Mouse (Mus musculus): ENCODE results near the gene Cd274.
"Not testable (repeated sequence)": the region's sequence is repeated elsewhere in the genome, so short reads cannot be mapped to it uniquely, and the experiment has no call there.

The Cd274 gene

DNA sequence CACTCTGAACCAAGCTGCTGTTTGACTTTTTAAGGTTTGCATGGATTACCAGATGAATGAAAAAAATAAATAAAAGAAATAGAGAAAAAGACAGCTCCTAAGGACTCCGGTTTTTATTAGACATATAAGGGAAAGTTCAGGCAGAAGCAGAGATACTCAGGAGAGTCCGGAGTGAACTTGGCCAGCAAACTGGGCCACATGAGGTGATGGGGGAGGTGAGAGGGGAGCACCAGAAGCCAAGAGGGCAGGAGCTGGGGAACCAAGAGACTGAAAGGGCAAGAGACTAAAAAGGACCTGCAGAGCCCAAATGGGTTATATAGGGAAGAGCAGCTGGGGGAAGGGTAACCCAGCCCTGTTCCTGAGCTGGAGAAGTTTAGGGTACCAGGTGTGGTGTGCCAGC, 27.5 kb downstream of the Cd274 start:
- no peak for DNase-seq (ENCODE audit: low spot score)

DNA sequence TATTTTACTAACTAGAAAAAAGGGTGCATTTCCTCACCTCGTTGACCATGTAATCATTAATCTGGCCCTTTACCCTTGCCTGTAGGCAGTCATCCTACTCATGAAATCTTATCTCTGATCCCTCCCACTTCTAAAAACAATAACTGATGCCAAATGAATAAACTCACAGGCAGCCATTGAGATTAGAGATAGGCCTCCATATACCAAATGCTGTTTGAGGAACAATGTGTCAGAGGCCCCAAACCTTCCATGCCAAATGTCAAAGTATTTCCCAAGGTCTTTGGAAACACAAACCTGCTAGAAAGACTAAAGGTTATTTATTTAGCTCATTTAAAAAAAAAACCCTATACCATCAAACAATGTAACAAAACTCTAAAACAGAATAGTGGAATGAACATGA, 29.1 kb downstream of the Cd274 start:
- DNase-seq (ENCODE audit: low spot score), result no peak

DNA sequence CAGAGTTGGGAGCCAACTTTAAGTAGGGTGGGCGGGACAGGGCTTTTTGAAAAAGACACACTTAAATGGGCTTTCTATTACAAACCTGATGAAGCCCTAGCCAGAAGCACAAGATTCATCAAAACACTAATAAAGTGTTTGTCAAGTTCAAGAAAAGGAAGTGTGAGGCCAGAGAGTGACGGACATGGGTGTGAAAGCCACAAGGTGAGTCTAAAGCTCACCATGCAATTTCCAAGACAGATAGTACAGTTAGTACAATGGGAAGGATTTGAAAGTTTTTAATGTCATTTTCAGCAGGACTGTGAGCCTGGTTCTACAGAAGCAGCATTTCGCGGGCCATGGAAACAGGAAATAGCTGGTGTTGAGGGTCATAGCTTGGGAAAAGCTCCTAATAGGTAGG, 32.5 kb downstream of the Cd274 start:
- no peak for DNase-seq (ENCODE audit: low spot score)

DNA sequence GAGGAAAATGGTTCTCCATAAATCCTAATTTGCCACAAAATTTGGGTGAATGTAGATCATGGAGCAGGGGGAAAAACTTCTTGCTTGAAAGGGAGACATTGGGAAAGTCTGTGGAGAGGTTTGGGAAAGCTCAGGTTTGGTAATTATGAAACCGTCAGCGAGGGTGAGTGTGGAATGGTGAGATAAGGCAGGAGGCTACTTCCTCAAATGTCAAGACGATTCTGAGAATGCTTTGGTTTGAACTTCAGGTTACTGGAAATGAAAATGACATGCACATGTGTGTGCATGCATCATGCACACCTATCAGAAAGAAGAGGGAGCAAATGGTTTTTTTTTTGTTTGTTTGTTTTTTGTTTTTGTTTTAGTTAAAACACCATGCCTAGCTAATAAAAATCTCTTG, 33.2 kb downstream of the Cd274 start:
- no peak for DNase-seq (ENCODE audit: low spot score)

DNA sequence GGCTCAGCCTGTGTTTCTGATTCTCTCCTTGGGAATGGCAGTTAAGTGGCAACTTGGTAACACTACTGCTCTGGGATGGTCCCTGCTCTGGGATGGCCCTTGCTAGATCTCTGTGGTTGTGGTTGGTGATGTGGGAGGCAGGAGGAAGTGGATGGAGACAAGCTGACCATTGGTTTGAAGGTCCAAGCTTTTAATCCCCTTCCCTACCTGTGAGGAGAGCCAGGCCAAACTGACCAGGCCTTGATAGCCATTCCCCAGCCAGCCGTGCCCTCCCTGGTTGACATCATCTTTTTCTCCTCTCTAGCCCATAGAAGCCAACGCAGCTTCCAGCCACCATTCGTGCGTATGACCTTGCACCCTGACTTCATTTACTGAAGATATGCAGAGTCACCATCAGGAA, 35.4 kb downstream of the Cd274 start:
- no peak for DNase-seq (ENCODE audit: low spot score)

DNA sequence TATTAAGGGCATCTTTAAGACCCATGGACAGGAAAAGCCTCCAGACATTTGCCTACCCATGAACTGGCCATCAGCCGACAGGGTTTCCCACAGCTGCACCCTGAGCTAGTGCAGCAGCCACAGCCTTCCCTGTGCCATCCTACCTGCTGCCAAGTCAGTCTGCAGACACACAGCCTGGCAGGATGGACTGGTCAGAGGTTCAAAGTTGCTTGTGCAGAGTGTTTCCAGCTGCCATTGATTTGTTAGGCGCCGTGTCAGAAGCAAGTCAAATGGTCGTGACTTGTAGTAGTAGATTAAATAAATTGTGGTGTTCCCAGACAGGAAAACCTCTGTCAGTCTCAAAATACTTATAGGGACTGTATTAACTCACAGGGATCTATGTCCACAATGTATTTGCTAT, 36.0 kb downstream of the Cd274 start:
- DNase-seq (ENCODE audit: low spot score), result no peak

DNA sequence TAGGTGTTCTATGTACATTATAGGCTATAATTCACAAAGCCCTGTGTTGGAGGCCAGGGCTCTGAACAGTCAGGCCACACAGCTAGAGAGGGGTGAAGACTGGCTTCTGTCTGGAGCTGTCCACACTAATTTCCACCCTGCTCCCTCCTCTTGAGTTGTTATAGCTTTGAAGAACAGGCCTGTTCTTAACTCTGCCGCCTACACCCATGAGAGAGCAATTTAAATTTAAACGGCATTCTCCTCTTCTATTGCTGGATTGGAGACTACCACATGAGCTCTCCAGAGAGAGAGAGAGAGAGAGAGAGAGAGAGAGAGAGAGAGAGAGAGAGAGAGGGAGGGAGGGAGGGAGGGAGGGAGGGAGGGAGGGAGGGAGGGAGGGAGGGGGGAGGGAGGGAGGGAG, 38.1 kb downstream of the Cd274 start:
- DNase-seq (ENCODE audit: low spot score), result no peak

DNA sequence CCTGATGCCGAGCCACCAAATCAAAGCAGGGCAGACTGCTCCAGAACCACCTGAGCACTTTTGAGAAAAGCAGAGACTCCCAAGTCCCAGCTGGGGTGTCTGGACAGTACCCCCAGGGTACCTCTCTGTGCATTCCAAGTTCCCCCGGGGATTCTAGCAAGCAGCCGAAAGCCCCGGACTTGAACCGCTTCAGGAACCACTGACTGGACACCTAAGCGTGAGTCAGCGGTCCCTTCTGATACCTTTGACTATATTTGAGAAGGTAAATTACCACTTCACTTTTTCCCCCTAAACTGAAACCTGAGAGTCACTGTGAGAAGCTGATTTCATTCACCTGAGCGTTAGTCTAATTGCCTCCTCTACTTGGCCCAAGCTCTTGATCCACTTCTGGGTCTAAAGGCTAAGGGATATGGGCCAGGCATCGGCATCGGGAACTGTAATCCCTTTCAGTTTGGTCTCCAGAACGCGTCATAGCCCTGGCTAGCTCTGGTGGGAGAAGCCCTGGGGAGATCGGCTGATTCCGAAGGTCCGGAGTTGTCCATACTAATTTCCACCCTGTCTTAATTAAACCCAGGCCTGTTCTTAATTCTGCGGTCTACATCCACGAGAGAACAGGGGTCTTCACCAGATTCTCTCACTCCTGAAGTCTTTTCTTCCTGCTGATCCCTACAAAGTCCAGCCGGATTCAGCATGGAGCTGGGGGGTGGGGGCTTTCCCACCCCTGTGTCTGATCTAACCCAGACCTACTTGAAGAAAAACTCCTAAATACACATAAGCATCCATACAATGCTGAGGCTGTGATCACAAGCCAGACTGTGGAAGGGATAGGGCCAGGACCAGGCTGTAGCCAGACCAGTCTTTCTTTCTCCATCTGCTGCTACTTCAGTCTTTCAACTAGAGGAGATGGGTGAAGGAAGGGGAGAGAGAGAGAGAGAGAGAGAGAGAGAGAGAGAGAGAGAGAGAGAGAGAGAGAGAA, 39.1 kb downstream of the Cd274 start:
- no peak for DNase-seq (ENCODE audit: low spot score)

DNA sequence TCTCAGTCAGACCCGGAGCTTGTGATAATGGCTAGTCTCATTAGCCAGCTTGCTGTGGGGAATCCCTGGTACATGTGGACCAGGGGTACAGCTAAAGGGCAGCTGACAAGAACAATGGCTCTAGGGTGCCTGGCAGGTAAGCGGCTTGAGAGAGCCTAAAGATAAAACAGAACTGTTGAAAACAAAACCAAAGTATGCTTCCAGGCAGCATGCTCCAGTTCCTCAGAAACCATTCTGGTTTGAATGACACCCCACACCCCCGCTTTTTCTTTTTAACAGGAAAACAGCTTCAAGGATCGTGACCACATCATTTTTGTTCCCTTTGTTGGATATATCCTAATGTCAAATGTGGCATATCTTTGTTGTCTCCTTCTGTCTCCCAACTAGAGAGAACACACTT, 43.4 kb downstream of the Cd274 start, which contains the start of gene Pdcd1lg2:
Gene Pdcd1lg2 (plus strand): TSS at position 301 of the 400 bp plus-strand sequence.
- DNase-seq (ENCODE audit: low spot score), result no peak

DNA sequence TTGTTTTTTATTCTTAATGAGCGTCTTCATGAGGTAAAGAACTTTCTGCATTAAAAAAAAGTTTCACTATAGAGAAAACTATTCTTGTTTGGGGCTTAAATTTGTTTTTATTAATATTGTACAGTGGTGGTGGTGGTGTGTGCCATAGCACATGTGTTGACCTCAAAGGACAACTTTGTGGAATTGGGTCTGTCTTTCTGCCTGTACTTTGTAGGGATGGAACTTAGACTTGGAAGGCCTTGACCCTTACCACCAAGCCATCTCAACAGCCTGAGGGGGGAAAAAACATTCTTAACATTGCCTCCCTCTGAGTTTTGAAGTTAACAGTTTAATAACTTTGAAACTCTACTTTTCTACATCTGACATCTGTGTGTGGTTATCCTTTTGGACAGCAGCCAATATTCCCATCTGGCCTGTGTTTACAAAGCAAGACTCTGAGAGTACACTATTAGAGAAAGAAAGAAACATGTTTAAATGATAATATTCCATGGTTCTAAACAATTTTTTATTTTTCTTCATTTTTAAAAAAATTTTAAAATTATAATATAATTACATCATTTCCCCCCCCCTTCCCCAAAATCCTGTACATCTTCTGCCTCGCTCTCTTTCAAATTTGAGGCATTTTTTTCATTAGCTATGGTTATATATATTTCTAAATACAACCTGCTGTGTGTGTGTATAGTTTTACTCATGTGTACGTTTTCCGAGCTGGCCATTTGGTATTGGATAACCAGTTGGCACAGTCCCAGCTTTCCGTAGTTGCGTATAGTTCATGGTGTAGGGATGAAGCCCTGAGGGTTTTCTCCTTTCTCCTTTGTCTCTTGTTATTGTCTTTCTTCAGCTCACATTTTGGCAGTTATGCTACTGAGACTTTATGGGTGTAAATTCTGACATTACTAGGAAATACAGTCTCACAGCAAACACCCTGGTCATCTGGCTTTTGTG, 45.5 kb downstream of the Cd274 start:
- no peak for DNase-seq (ENCODE audit: low spot score)

DNA sequence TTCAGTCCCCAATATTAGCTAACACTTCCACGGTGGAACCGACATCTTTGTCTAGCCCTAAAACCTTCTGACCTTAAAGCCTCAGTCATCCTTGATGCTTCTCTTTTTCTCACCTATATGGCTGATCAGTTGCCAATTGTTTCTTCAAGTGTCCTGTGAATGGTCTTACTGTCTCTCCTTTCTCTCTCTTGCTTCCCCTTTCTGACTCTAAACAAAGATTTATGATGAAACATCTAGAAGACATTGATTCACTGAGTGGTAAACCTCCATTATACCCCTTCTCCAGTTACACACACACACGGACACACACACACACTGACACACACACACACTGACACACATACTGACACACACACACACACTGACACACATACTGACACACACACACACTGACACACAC, 47.3 kb downstream of the Cd274 start:
- no peak for DNase-seq (ENCODE audit: low spot score)

DNA sequence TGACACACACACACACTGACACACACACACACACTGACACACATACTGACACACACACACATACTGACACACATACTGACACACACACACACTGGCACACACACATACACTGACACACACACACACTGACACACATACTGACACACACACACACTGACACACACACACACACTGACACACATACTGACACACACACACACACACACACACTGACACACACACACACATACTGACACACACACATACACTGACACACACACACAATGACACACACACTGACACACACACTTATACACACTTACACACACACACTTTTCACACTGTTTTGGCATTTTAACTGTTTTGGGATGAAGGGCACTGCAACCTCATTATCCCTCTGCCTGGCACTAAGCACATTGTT, 47.7 kb downstream of the Cd274 start:
- DNase-seq (ENCODE audit: low spot score), result not testable (repeated sequence)

DNA sequence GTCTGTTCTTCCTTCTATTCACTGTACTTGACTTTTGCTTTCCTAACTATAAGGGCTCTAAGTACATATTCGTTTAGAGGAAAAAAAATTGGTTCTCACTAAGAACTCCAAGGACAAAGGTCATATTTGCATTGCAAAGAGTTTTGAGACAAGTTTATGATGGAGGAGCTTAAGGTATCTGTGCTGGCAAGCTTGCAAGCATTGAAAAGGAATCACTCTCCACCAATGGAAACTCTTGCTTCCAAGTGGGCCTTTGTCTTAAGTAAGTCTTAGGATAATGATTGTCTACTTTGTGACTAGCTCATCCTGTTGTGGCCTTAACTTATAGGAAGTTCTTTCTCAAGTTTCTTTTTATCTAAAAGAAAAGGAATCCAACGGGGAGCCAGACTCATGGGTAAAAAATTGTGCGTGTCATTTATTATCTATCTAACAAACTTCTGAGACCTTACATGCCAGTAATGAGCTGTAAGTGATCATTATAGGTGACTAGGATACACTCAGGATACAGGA, 49.2 kb downstream of the Cd274 start:
- no peak for DNase-seq (ENCODE audit: low spot score)

DNA sequence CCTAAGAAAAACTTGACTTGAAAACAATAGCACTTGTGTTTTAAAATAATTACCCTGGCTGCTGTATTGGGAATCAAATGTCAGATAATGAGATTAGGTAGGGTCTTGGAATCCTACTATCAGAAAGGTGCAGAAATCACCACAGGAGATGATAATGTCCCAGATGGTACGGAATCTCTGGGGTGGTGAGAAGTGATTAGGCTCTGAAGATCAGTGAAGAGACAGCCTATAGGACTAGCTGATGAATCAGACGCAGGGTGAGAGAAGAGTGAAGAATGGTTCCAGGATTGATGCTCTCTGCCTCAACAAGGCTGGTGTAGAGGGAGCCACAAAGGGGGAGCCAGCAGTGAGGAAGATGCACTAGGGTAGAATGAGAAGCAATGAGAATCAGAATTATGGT, 49.9 kb downstream of the Cd274 start:
- DNase-seq (ENCODE audit: low spot score), result no peak

DNA sequence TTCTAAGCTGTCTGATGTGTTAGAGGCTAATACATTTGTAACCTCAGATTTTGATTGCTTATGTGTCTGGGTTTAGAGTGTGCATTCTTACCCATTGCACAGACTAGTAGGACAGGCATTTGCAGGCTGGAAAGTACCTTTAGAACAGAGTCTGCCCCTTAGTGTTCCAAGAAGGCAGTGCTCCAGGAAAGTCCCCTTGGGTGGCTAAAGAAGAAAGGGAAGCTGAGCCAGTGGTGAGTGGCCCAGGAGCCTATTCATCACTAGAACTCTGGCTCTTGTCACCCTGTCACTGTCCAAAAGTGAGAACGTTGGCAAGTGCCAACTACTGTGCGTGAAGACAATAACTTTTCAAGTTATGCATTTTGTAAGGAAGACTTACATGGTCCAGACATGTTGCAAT, 50.6 kb downstream of the Cd274 start:
- no peak for DNase-seq (ENCODE audit: low spot score)

DNA sequence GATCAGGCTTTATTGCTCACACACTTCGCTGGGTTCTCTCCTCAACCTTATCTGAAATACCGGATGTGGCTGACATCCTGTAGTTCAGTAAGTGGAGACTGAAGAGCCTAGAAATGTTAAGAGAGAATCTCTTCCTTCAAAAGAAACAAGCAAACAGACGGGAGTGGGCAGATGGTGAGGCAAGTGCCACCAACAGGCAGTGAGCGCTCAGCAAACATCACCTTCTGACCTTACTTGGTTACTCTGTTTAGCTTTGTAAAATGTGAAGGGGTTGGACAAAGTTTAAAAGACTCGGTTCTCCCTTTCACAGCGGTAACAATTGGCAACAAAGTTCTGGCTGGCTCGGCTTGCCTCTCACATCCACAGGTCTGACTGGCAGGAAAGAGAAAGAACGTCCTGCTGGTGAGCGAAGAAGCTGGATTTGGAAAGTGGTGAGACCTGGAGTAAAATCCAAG, 51.4 kb downstream of the Cd274 start:
- no peak for DNase-seq (ENCODE audit: low spot score)

DNA sequence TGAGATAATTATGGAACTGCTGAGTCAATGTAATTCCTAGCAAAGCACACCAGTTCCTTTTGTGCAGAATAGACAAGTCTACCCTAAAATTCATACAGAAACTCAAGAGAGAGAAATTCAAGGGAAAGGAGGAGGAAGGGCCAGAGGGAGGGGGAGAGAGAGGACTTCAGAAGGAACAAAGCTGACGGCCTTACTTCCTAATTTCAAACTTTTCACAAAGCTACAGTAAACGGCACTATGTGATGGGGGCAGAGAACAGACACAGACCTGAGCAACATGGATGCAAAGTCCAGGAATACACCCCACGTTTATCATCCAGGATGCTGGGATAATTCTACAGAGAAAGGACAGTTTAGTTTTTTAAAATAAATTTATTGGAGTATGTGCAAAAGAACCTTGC, 52.3 kb downstream of the Cd274 start:
- DNase-seq (ENCODE audit: low spot score), result no peak

DNA sequence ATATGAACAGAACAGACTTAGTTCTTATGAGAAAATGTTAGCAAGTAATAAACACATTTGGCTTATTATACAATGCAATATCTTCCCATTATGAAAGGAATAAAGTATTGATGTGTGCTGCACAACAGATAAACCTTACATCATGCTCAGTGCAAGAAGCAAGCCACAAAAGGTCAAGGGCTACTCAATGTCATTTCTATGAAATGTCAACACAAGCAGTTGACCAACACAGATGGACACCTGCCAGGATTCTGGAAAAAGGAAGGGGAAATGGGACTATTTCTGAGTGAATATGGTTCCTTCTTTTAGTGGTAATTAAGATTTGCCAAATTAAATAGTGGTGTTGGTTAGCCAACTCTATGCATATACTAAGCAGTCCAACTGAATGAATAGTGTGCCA, 52.7 kb downstream of the Cd274 start:
- no peak for DNase-seq (ENCODE audit: low spot score)

DNA sequence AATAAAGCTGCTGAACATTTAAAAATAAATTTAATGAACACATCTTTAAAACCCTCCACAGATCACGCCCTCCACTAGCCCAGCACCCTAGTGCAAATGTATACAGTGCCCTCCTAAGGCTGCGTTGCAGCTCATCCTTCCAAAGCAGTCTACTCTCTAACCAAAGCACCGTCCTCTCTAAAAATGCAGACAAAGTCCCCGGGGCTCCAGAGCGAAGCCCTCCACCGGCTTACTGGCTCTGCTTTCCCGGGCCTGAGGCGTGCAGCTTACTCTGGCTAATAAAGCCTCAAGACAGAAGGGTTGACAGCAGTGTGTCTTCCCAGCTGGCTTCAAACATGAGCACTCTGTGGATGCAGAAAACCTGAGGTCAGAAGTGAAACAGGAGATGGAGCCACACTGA, 53.1 kb downstream of the Cd274 start:
- no peak for DNase-seq (ENCODE audit: low spot score)

DNA sequence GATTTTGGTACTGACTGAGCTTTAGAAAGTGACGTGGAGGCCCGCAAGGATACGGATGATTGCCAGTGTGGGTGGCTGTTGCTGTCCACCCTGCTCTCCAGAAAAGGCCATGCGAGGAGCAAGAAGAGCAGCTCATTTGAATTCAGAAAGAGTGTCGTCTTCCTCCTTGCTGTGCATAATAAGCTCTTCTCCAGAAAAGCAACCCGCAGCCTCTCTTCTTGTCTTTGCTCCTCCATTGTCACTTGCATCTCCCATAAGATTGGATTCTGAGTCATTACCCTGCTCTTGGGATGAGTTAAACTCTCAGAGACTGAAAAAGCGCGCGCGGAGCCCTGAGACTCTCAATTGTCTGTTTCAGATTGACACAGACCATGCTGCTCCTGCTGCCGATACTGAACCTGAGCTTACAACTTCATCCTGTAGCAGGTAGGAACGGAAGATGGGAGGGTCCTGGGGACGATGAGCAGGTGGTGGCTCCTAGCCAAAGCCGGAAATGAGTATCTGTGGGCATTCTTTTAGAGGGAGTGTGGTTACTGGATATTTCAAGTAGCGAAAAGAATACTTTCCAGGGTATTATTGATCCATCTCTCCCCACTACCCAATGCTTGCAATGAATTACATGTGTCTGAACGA, 54.9 kb downstream of the Cd274 start:
- no peak for DNase-seq (ENCODE audit: low spot score)

DNA sequence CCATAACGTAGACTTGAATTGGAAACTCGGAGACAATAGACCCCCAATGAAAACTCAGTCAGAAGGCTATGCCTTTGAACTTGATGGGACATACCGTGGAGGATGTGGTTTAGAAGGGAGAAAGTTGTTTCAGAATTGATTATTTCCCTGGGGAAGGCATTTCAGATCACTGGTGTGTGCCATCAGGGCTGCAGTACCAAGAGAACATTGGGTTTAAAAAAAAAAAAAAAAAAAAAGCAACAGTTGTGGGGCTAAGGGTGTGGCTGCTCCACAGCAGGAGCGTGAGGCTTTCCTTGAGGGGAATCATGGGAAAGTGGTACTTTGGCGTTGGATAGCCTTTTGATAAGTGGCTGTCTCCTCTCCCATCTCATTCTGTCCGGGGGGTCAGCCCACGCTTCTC, 55.5 kb downstream of the Cd274 start:
- DNase-seq (ENCODE audit: low spot score), result no peak

DNA sequence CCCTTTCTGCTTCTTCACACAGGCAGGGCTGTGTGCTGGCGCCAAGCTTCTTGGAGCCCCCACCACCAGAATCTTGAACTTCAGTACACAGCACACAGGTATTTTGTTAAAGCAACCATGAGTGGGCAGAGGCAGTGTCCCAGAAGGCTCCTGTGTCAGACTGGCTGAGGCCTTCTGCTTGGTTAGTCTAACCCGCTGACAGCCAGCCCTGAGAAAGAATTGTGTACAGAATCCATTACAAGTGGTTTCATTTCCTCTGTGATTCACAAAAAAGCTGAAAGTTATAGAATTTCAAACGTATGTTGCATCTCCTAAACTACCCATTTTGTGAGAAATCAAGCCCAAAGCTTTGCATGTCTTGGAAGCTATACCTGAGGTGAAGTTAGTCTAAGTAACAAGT, 63.3 kb downstream of the Cd274 start:
- DNase-seq (ENCODE audit: low spot score), result no peak

Measured in left cerebral cortex, adult 11 months (tissue).